In genomic region chr19:37210457-37210856, GRCm38 (mm10) we compare ENCODE assay signal across 16 mouse cellular contexts. TPM values are rescaled to one million over a fixed set of nuclear protein-coding genes. Genes with fewer than 3 reads are reported as not detected.
A peak's percentile ranks its signal among the peaks of the same experiment; 100 is the strongest.
DNase-seq lines count a peak whose midpoint lies in the region; ATAC-seq and TF ChIP-seq lines count a peak whose summit lies in the region.
"Had no signal": no experiment of that assay in that cellular context is flagged by ENCODE, and none has a peak within 500 bp of the region (broad histone marks: within the 10 kb centered on the region; RNA-seq: fewer than 3 reads in every experiment).

No protein-coding gene starts in this region.

- TF ChIP-seq EP300 in MEL (IDR thresholded peaks at IDR 0.05; ENCODE audit: low read depth in 1 of 2, low read length in 2 of 2): peak; percentile 76 to 88
- TF ChIP-seq EP300 in liver, embryonic 14.5 days (IDR thresholded peaks at IDR 0.05; ENCODE audit: low read depth): 0 out of 2 replicates have a peak, but pooled peaks have one; percentile 19

- H3K9me3 ChIP-seq in G1E (replicated peaks): no peaks in the 10 kb centered on the region
- H3K9me3 ChIP-seq in MEL (replicated peaks; ENCODE audit: insufficient read depth, low read length): no peaks in the 10 kb centered on the region
- no peaks in the 10 kb centered on the region for H3K9me3 ChIP-seq in liver, embryonic 14.5 days (ENCODE audit: control insufficient read depth, low read length)
- no peaks in the 10 kb centered on the region for H3K9me3 ChIP-seq in forebrain, embryonic 12.5 days
- H3K9me3 ChIP-seq: embryonic facial prominence, embryonic 10.5 days; heart, embryonic 13.5 days; hindbrain, embryonic 15.5 days had no signal

- H3K36me3 ChIP-seq in G1E (replicated peaks): peaks cover 42% of the 10 kb centered on the region
- peaks cover 17 to 43% of the 10 kb centered on the region in 2 experiments for H3K36me3 ChIP-seq in MEL (ENCODE audit: control insufficient read depth in 1 of 2, insufficient read depth in 2 of 2, low read length in 2 of 2)
- H3K36me3 ChIP-seq in liver, embryonic 14.5 days (replicated peaks; ENCODE audit: control insufficient read depth, insufficient read depth, low read depth): peaks cover 40% of the 10 kb centered on the region
- H3K36me3 ChIP-seq in forebrain, embryonic 12.5 days (replicated peaks): peaks cover 39% of the 10 kb centered on the region

- H3K4me2 ChIP-seq in liver, embryonic 14.5 days (ENCODE audit: low read depth): peak overlapping the region; percentile 79
- H3K4me2 ChIP-seq in forebrain, embryonic 12.5 days: no peak overlapping the region
- H3K4me2 ChIP-seq: hindbrain, embryonic 15.5 days had no signal

- ATAC-seq in G1E (ENCODE audit: extremely low read depth, insufficient number of reproducible peaks, low FRiP score, poor library complexity, severe bottlenecking): peak; percentile 62
- ATAC-seq in liver, embryonic 14.5 days (ENCODE audit: insufficient read depth): no peak
- peak; percentile 38 for ATAC-seq in megakaryocyte progenitor cell, adult 5-6 weeks (replicated peaks; ENCODE audit: poor library complexity)
- ATAC-seq in forebrain, embryonic 12.5 days (ENCODE audit: low FRiP score): no peak
- ATAC-seq: activated CD4-positive, CD25-positive, alpha-beta regulatory T cell, adult 4 months; intestine, embryonic 16.5 days; Patski had no signal

- H3K4me3 ChIP-seq in G1E (ENCODE audit: low read depth, low read length) (no peak overlapping the region), MEL (ENCODE audit: control insufficient read depth in 1 of 2, insufficient read depth in 1 of 2, low read depth in 2 of 2, low read length in 2 of 2) (no peak overlapping the region)
- peak overlapping the region in 1 of 2 experiments; percentile 100; a peak in 2 of 4 replicates for H3K4me3 ChIP-seq in liver, embryonic 14.5 days (ENCODE audit: insufficient read depth in 1 of 2, low read depth in 2 of 2, low read length in 2 of 2)
- no peak overlapping the region for H3K4me3 ChIP-seq in forebrain, embryonic 12.5 days (replicated peaks)
- H3K4me3 ChIP-seq: hindbrain, embryonic 15.5 days had no signal

- H3K9ac ChIP-seq in MEL (ENCODE audit: control insufficient read depth, low read depth, low read length, poor library complexity, severe bottlenecking): no peak overlapping the region
- peak overlapping the region; percentile 19; the same call in 1 of the 2 replicates for H3K9ac ChIP-seq in liver, embryonic 14.5 days (replicated peaks)
- no peak overlapping the region for H3K9ac ChIP-seq in forebrain, embryonic 12.5 days
- H3K9ac ChIP-seq: heart, embryonic 13.5 days; hindbrain, embryonic 15.5 days had no signal

- 76% methylated on average over 4 of the region's 4 CpGs for WGBS in liver, embryonic 14.5 days (ENCODE audit: insufficient replicate concordance)
- WGBS in forebrain, embryonic 12.5 days: 95% methylated on average over 4 of the region's 4 CpGs

- peak overlapping the region; percentile 38 for H3K27ac ChIP-seq in MEL (ENCODE audit: control insufficient read depth, low read depth, low read length)
- no peak overlapping the region; the same call in 1 of the 2 replicates for H3K27ac ChIP-seq in liver, embryonic 14.5 days
- no peak overlapping the region for H3K27ac ChIP-seq in forebrain, embryonic 12.5 days
- H3K27ac ChIP-seq: embryonic facial prominence, embryonic 10.5 days; heart, embryonic 13.5 days; hindbrain, embryonic 15.5 days had no signal

- no peaks in the 10 kb centered on the region for H3K27me3 ChIP-seq in G1E (ENCODE audit: insufficient read depth, low read length)
- no peaks in the 10 kb centered on the region for H3K27me3 ChIP-seq in MEL (ENCODE audit: control insufficient read depth in 1 of 2, insufficient read depth in 2 of 2, low read length in 2 of 2)
- no peaks in the 10 kb centered on the region for H3K27me3 ChIP-seq in liver, embryonic 14.5 days (ENCODE audit: control insufficient read depth, insufficient read depth, low read length)
- H3K27me3 ChIP-seq in forebrain, embryonic 12.5 days: no peaks in the 10 kb centered on the region; the same call in 1 of the 2 replicates
- H3K27me3 ChIP-seq: heart, embryonic 13.5 days; hindbrain, embryonic 15.5 days; Patski had no signal

- peaks cover 27% of the 10 kb centered on the region for H3K79me2 ChIP-seq in MEL (ENCODE audit: control insufficient read depth, insufficient read depth, low read length, poor library complexity)

- intact Hi-C loops in gastrocnemius, postnatal 36 days (cut with DNase I): no loop called here

- DNase-seq in G1E (ENCODE audit: low spot score): peak; percentile 11
- DNase-seq in MEL (ENCODE audit: low read depth, low spot score): peak; percentile 88
- DNase-seq in liver, embryonic 14.5 days (ENCODE audit: low read depth in 3 of 3, low spot score in 3 of 3): no peak
- no peak for DNase-seq in thymus, postnatal 14 days
- DNase-seq in gastrocnemius, postnatal 36 days: no peak
- DNase-seq: adrenal gland, adult 2 months; adrenal gland, postnatal 25 days; heart, postnatal 36 days had no signal

- H3K4me1 ChIP-seq in G1E (ENCODE audit: insufficient read depth, low read depth, low read length) (peaks cover 44% of the 10 kb centered on the region), MEL (ENCODE audit: control insufficient read depth in 1 of 2, insufficient read depth in 2 of 2, low read length in 2 of 2) (peaks cover 25 to 33% of the 10 kb centered on the region in 2 experiments)
- peaks cover 20 to 22% of the 10 kb centered on the region in 2 experiments for H3K4me1 ChIP-seq in liver, embryonic 14.5 days (replicated peaks; ENCODE audit: control insufficient read depth in 2 of 2, insufficient read depth in 2 of 2, low read length in 1 of 2)
- peaks cover 15% of the 10 kb centered on the region for H3K4me1 ChIP-seq in forebrain, embryonic 12.5 days

- TF ChIP-seq POLR2A in MEL (IDR thresholded peaks at IDR 0.05; ENCODE audit: control insufficient read depth in 1 of 2, insufficient read depth in 1 of 2, low read depth in 1 of 2, low read length in 2 of 2, poor library complexity in 1 of 2): no peak

- TF ChIP-seq CTCF in G1E (IDR thresholded peaks at IDR 0.05; ENCODE audit: low read depth, low read length) (no peak), MEL (IDR thresholded peaks at IDR 0.05 in 2 of 3, conservative IDR thresholded peaks at IDR 0.05 in 1 of 3; ENCODE audit: control insufficient read depth in 1 of 3, insufficient read depth in 1 of 3, low read depth in 2 of 3, low read length in 3 of 3, poor library complexity in 1 of 3, severe bottlenecking in 1 of 3) (no peak)
- no peak for TF ChIP-seq CTCF in liver, embryonic 14.5 days (IDR thresholded peaks at IDR 0.05; ENCODE audit: low read depth)

- no peak for TF ChIP-seq RAD21 in MEL (IDR thresholded peaks at IDR 0.05; ENCODE audit: low read depth, low read length)

TF ChIP-seq in MEL, 35 proteins besides CTCF, POLR2A, EP300 and RAD21 (continues in another document):
- TF ChIP-seq JUND (IDR thresholded peaks at IDR 0.05; ENCODE audit: low read depth, low read length): no peak
- TF ChIP-seq CHD2 (IDR thresholded peaks at IDR 0.05; ENCODE audit: low read length): no peak
- TF ChIP-seq TBP (IDR thresholded peaks at IDR 0.05; ENCODE audit: low read depth, low read length): no peak
- TF ChIP-seq BHLHE40 (IDR thresholded peaks at IDR 0.05; ENCODE audit: borderline replicate concordance, low read depth, low read length): peak; percentile 27; the same call in 1 of the 2 replicates
- TF ChIP-seq MYB (IDR thresholded peaks at IDR 0.05; ENCODE audit: low read depth, low read length): 0 out of 2 replicates have a peak, but pooled peaks have one; percentile 35
- TF ChIP-seq NRF1 (IDR thresholded peaks at IDR 0.05; ENCODE audit: insufficient read depth, low read depth, low read length, poor library complexity, severe bottlenecking): no peak
- peak; percentile 95 for TF ChIP-seq ZNF384 (IDR thresholded peaks at IDR 0.05; ENCODE audit: low read depth, low read length)
- TF ChIP-seq UBTF (IDR thresholded peaks at IDR 0.05; ENCODE audit: borderline replicate concordance, insufficient read depth, low read depth, low read length): no peak
- TF ChIP-seq GABPA (IDR thresholded peaks at IDR 0.05; ENCODE audit: low read depth, low read length): no peak
- TF ChIP-seq E2F4 (IDR thresholded peaks at IDR 0.05; ENCODE audit: borderline replicate concordance, low read depth, low read length): no peak
- peak; percentile 50; the same call in 1 of the 2 replicates for TF ChIP-seq MXI1 (IDR thresholded peaks at IDR 0.05; ENCODE audit: low read depth, low read length)
- TF ChIP-seq SIN3A (IDR thresholded peaks at IDR 0.05; ENCODE audit: low read length): peak; percentile 70
- TF ChIP-seq ZC3H11A (IDR thresholded peaks at IDR 0.05; ENCODE audit: low read depth, low read length): no peak
- TF ChIP-seq CHD1 (IDR thresholded peaks at IDR 0.05; ENCODE audit: low read depth, low read length): no peak

RNA-seq across cellular contexts. Expression of gene Cpeb3, which starts 2.1 kb away (rescaled TPM):
- total RNA-seq in G1E (2014; fragmentation: Nextera tagmentation): 3.9 and 5.2 TPM in 2 replicates
- total RNA-seq in G1E (2017): 2.0 and 2.4 TPM in 2 replicates
- polyA plus RNA-seq in G1E (2012): 2.0 and 2.9 TPM in 2 replicates
- total RNA-seq in MEL (2012; rRNA removed): 0.29 and 0.35 TPM in 2 replicates
- under 1 TPM in 1 of 2 experiments, not detected in 1; 0.93 TPM for polyA plus RNA-seq in MEL (2012; ENCODE audit: insufficient read depth in 1 of 2, insufficient read length in 2 of 2, low read depth in 1 of 2, low replicate concordance in 2 of 2, missing spikeins in 1 of 2)
- 1.8 and 2.4 TPM in 2 replicates for polyA plus RNA-seq in liver, embryonic 14.5 days (2012; rRNA removed)
- 1.8 and 1.9 TPM in 2 replicates for polyA plus RNA-seq in liver, embryonic 14.5 days (2014; fragmentation: Nextera tagmentation; extraction: Ambion mirVana)
- total RNA-seq in megakaryocyte progenitor cell, adult 5-6 weeks (2015): 0.34 and 0.49 TPM in 2 replicates
- total RNA-seq in megakaryocyte progenitor cell, adult 5-6 weeks (2017): 0.12 and 0.27 TPM in 2 replicates
- polyA plus RNA-seq in forebrain, embryonic 12.5 days (2016; fragmentation: Nextera tagmentation; extraction: Ambion mirVana): 3.7 and 6.1 TPM in 2 replicates
- 10 to 100 TPM; 47.6 to 50.2 TPM for total RNA-seq in gastrocnemius, postnatal 36 days (2021)

RNA-seq across cellular contexts. Expression of gene March5, which starts 3.1 kb away (rescaled TPM):
- 131 and 133 TPM in 2 replicates for total RNA-seq in G1E (2014; fragmentation: Nextera tagmentation)
- total RNA-seq in G1E (2017): 125 and 129 TPM in 2 replicates
- 64.5 and 92.4 TPM in 2 replicates for polyA plus RNA-seq in G1E (2012)
- 65.6 and 68.5 TPM in 2 replicates for total RNA-seq in MEL (2012; rRNA removed)
- polyA plus RNA-seq in MEL (2012; ENCODE audit: insufficient read depth in 1 of 2, insufficient read length in 2 of 2, low read depth in 1 of 2, low replicate concordance in 2 of 2, missing spikeins in 1 of 2): 10 to 100 TPM in 1 of 2 experiments, not detected in 1; 83.5 TPM
- polyA plus RNA-seq in liver, embryonic 14.5 days (2012; rRNA removed): 40.9 and 69.6 TPM in 2 replicates
- 145 and 153 TPM in 2 replicates for polyA plus RNA-seq in liver, embryonic 14.5 days (2014; fragmentation: Nextera tagmentation; extraction: Ambion mirVana)
- total RNA-seq in megakaryocyte progenitor cell, adult 5-6 weeks (2015): 87.2 and 95.3 TPM in 2 replicates
- 49.8 and 52.0 TPM in 2 replicates for total RNA-seq in megakaryocyte progenitor cell, adult 5-6 weeks (2017)
- 154 and 159 TPM in 2 replicates for polyA plus RNA-seq in forebrain, embryonic 12.5 days (2016; fragmentation: Nextera tagmentation; extraction: Ambion mirVana)
- total RNA-seq in gastrocnemius, postnatal 36 days (2021): 10 to 100 TPM; 74.6 to 75.2 TPM

Comparison
In these comparisons a context has a peak if more than half of its experiments do, and no peak if none do; other contexts are left out.
1. ATAC-seq: peak in G1E (single experiment) and megakaryocyte progenitor cell, adult 5-6 weeks (single experiment); none in liver, embryonic 14.5 days (single experiment) and forebrain, embryonic 12.5 days (single experiment).
2. DNase-seq: peak in G1E (single experiment) and MEL (single experiment); none in liver, embryonic 14.5 days (0 of 3), thymus, postnatal 14 days (single experiment) and gastrocnemius, postnatal 36 days (0 of 2).
3. RNA of gene Cpeb3, which starts 2.1 kb away (total RNA-seq): 47.6 to 50.2 TPM in gastrocnemius, postnatal 36 days; 2.0 to 5.2 TPM in G1E, 0.12 to 0.49 TPM in megakaryocyte progenitor cell, adult 5-6 weeks and 0.29 to 0.35 TPM in MEL; every median in the first group is over 4 times any median in the second.